Mouse (Mus musculus): ENCODE results near the gene Inka2. TPM values are rescaled to one million over a fixed set of nuclear protein-coding genes. Genes with fewer than 3 reads are reported as not detected.

Inka2 gene
- polyA plus RNA-seq (2015; fragmentation: Nextera tagmentation; extraction: Ambion mirVana) = 0.13 and 0.17 TPM in 2 replicates

- 6% methylated on average over 37 of the region's 43 CpGs for WGBS (ENCODE audit: insufficient replicate concordance)
- peaks cover 36% of the 10 kb centered on the region for H3K4me1 ChIP-seq (ENCODE audit: insufficient read depth)
- peak; percentile 88 for ATAC-seq
- no peak for TF ChIP-seq EP300 (IDR thresholded peaks at IDR 0.05; ENCODE audit: low read depth)
- no peak for TF ChIP-seq CTCF (IDR thresholded peaks at IDR 0.05; ENCODE audit: low read depth)
- H3K4me2 ChIP-seq (ENCODE audit: low read depth, low read length) = peak within 1 kb of the TSS; percentile 95
- H3K27ac ChIP-seq (ENCODE audit: low read depth) = no peak within 1 kb of the TSS
- H3K36me3 ChIP-seq (replicated peaks; ENCODE audit: insufficient read depth, low read length) = no peaks in the 10 kb centered on the region
- peaks cover 31% of the 10 kb centered on the region for H3K27me3 ChIP-seq (ENCODE audit: insufficient read depth, low read length)
- no peaks in the 10 kb centered on the region for H3K9me3 ChIP-seq (ENCODE audit: low read length)
- H3K4me3 ChIP-seq (ENCODE audit: low read depth, low read length) = peak within 1 kb of the TSS; percentile 62
- peak within 1 kb of the TSS; percentile 61 for H3K9ac ChIP-seq (replicated peaks)
- peak; percentile 79 for DNase-seq
Observed at GRCm38 (mm10) chr3:105704031-105705008, at the start of gene Inka2. Gene Inka2, plus strand, starts transcription at chr3:105704599.

DNA sequence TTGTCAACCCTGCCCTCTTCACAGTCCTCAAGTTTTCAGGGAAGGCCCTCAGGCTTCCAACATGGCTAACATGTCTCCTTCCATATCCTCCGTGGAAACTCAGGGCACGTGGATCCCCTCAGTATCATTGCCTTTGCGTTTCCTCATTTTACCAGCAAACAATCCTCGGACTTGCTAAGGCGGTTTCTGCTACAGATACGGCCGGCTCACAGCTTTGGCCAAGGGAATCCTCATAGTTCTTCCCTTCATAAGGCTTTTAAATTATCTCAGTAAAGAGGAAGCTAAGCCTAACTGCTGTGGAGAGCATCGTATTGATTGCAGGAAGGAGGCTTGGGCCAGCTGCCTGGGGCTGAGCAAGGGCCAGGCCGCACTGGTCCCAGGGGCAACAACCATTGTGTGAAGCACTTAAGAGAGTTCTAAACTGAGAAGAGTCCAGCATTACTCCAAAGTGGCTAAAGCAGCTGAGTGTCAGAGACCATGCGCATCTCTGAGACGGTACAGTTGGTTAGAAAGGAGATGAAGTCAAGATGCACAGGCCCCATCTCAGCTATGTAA, 49.3 kb upstream of the Inka2 start:
- ATAC-seq (no peak), DNase-seq (no peak)
- H3K9ac ChIP-seq (replicated peaks) = no peak overlapping the region
- H3K36me3 ChIP-seq (replicated peaks; ENCODE audit: insufficient read depth, low read length) = no peaks in the 10 kb centered on the region
- no peaks in the 10 kb centered on the region for H3K27me3 ChIP-seq (ENCODE audit: insufficient read depth, low read length)
- no peaks in the 10 kb centered on the region for H3K9me3 ChIP-seq (ENCODE audit: low read length)
- H3K4me1 ChIP-seq (ENCODE audit: insufficient read depth) = no peaks in the 10 kb centered on the region
- H3K4me3 ChIP-seq (ENCODE audit: low read depth, low read length) = no peak overlapping the region
- H3K4me2 ChIP-seq (ENCODE audit: low read depth, low read length) = no peak overlapping the region
- 74% methylated on average over 11 of the region's 11 CpGs for WGBS (ENCODE audit: insufficient replicate concordance)
- TF ChIP-seq EP300 (IDR thresholded peaks at IDR 0.05; ENCODE audit: low read depth) (no peak), CTCF (IDR thresholded peaks at IDR 0.05; ENCODE audit: low read depth) (no peak)
- H3K27ac ChIP-seq (ENCODE audit: low read depth) = no peak overlapping the region

- H3K27ac ChIP-seq (ENCODE audit: low read depth) = no peak overlapping the region
- no peak for ATAC-seq
- no peaks in the 10 kb centered on the region for H3K36me3 ChIP-seq (replicated peaks; ENCODE audit: insufficient read depth, low read length)
- no peak for DNase-seq
- no peaks in the 10 kb centered on the region for H3K9me3 ChIP-seq (ENCODE audit: low read length)
- 39% methylated on average over 2 of the region's 2 CpGs for WGBS (ENCODE audit: insufficient replicate concordance)
- H3K4me3 ChIP-seq (ENCODE audit: low read depth, low read length) = no peak overlapping the region
- no peaks in the 10 kb centered on the region for H3K4me1 ChIP-seq (ENCODE audit: insufficient read depth)
- no peaks in the 10 kb centered on the region for H3K27me3 ChIP-seq (ENCODE audit: insufficient read depth, low read length)
- TF ChIP-seq CTCF (IDR thresholded peaks at IDR 0.05; ENCODE audit: low read depth) (no peak), EP300 (IDR thresholded peaks at IDR 0.05; ENCODE audit: low read depth) (no peak)
- no peak overlapping the region for H3K4me2 ChIP-seq (ENCODE audit: low read depth, low read length)
- no peak overlapping the region for H3K9ac ChIP-seq (replicated peaks)
Observed at GRCm38 (mm10) chr3:105660530-105660929, 43.9 kb upstream of the Inka2 start.

- Histone ChIP-seq H3K4me1 (ENCODE audit: insufficient read depth) (no peaks in the 10 kb centered on the region), H3K27ac (ENCODE audit: low read depth) (no peak overlapping the region), H3K4me2 (ENCODE audit: low read depth, low read length) (no peak overlapping the region), H3K9me3 (ENCODE audit: low read length) (no peaks in the 10 kb centered on the region), H3K9ac (replicated peaks) (no peak overlapping the region), H3K27me3 (ENCODE audit: insufficient read depth, low read length) (no peaks in the 10 kb centered on the region), H3K36me3 (replicated peaks; ENCODE audit: insufficient read depth, low read length) (no peaks in the 10 kb centered on the region), H3K4me3 (ENCODE audit: low read depth, low read length) (no peak overlapping the region)
- TF ChIP-seq CTCF (IDR thresholded peaks at IDR 0.05; ENCODE audit: low read depth) (no peak), EP300 (IDR thresholded peaks at IDR 0.05; ENCODE audit: low read depth) (no peak)
- DNase-seq (no peak), ATAC-seq (no peak)
- 66% methylated on average over 8 of the region's 8 CpGs for WGBS (ENCODE audit: insufficient replicate concordance)
Observed at GRCm38 (mm10) chr3:105663043-105663442, 41.4 kb upstream of the Inka2 start.

- 65% methylated on average over 9 of the region's 9 CpGs for WGBS (ENCODE audit: insufficient replicate concordance)
- H3K4me2 ChIP-seq (ENCODE audit: low read depth, low read length) = no peak overlapping the region
- DNase-seq (no peak), ATAC-seq (no peak)
- no peak overlapping the region for H3K27ac ChIP-seq (ENCODE audit: low read depth)
- H3K9ac ChIP-seq (replicated peaks) = no peak overlapping the region
- H3K4me3 ChIP-seq (ENCODE audit: low read depth, low read length) = no peak overlapping the region
- no peaks in the 10 kb centered on the region for H3K27me3 ChIP-seq (ENCODE audit: insufficient read depth, low read length)
- no peaks in the 10 kb centered on the region for H3K36me3 ChIP-seq (replicated peaks; ENCODE audit: insufficient read depth, low read length)
- H3K4me1 ChIP-seq (ENCODE audit: insufficient read depth) = no peaks in the 10 kb centered on the region
- H3K9me3 ChIP-seq (ENCODE audit: low read length) = no peaks in the 10 kb centered on the region
- TF ChIP-seq CTCF (IDR thresholded peaks at IDR 0.05; ENCODE audit: low read depth) = no peak
- no peak for TF ChIP-seq EP300 (IDR thresholded peaks at IDR 0.05; ENCODE audit: low read depth)
Observed at GRCm38 (mm10) chr3:105665105-105665765, 39.2 kb upstream of the Inka2 start.

DNA sequence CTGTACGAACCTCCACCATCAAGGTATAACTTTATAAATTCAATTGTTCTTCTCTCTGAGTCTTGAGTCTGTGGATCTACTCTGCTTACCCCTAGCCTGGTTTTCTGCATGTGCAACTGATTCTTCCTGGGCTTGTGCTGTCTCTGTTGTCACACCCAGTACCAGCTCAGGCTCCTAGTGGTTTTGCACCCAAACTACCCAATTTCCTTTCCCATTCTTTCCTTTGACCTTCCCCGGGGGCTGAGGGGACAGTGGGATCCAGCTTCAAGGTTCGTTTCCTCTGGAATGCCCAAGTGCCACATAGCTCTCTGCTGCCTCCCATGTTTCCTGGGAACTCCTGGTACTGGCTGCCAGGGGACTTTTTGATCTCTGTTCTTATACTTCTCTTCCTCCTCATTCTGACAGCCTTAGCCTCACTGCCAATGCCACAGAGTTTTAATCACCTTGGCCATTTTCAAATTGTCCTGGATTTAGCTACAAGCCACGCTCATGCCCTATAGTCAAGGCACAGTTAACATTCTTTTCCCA, 37.3 kb upstream of the Inka2 start:
- no peak overlapping the region for H3K9ac ChIP-seq (replicated peaks)
- no peaks in the 10 kb centered on the region for H3K4me1 ChIP-seq (ENCODE audit: insufficient read depth)
- WGBS (ENCODE audit: insufficient replicate concordance) = 52% methylated on average over 4 of the region's 4 CpGs
- H3K4me2 ChIP-seq (ENCODE audit: low read depth, low read length) = no peak overlapping the region
- no peaks in the 10 kb centered on the region for H3K9me3 ChIP-seq (ENCODE audit: low read length)
- ATAC-seq (no peak), DNase-seq (no peak)
- no peaks in the 10 kb centered on the region for H3K36me3 ChIP-seq (replicated peaks; ENCODE audit: insufficient read depth, low read length)
- no peak overlapping the region for H3K4me3 ChIP-seq (ENCODE audit: low read depth, low read length)
- TF ChIP-seq EP300 (IDR thresholded peaks at IDR 0.05; ENCODE audit: low read depth) (no peak), CTCF (IDR thresholded peaks at IDR 0.05; ENCODE audit: low read depth) (no peak)
- no peak overlapping the region for H3K27ac ChIP-seq (ENCODE audit: low read depth)
- no peaks in the 10 kb centered on the region for H3K27me3 ChIP-seq (ENCODE audit: insufficient read depth, low read length)

All from liver, postnatal 0 days (tissue).